Mouse (Mus musculus) thymus, adult 18-20 months (tissue): Measurements from ENCODE around the gene Pigc.

Source experiments
- DNase-seq, 2 experiments: peaks; one replicate each; pipeline ENCODE4 v3.0.0; 2022; ENCODE audit warnings: mixed read lengths in 2 of 2

Gene Pigc

GRCm38 (mm10) chr1:161976255-161977182, 7.5 kb downstream of the Pigc start:
- peak; percentile 24 to 68 for DNase-seq

DNA sequence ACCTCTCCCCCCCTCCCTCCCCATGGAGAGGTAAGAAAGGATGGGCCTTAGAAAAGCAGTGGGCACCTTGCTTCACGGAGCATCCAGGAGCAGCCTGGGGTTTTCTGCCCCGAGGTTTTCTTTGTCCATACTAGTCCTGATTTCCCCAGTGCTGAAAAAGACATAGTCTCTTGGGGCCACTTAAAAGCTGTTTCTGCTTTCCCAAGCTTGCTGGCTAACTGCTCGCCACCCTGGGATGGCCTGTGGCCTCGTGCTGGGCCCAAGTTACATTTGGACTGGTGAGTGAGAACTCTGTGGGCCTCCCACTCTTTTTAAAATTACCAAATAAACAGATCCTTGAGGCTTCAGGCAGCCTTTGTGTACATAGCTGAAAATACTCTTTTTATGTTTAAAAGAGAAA, 8.3 kb downstream of the Pigc start:
- DNase-seq = no peak

DNA sequence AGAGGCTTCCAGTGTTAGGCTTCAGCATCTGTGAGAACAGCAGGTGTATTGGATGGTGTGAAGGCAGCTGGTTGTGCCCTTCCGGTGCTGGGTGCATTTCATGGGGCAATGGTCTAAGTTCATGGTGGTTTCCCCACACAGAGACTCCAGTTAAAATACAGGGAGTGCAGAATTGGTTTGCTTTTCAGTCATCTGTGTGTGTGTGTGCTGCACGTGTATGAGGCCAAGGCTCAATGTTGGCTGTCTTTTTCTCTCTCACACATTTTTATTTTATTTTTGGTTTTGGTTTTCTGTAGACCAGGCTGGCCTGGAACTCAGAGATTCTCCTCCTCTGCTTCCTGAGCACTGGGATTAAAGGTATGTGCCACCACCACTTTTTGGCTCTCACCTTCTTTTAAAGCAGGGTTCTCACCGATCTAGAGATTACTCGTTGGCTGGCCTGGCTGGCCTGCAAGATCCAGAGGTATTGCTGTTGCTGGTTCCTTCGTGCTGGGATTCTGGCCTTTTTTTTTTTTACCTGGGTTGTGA, 9.3 kb downstream of the Pigc start:
- DNase-seq = no peak

- no peak for DNase-seq
Observed at GRCm38 (mm10) chr1:161979536-161979935, 10.6 kb downstream of the Pigc start, which contains the start of gene 4930558K02Rik. Gene 4930558K02Rik, minus strand, starts transcription at chr1:161979636.

DNA sequence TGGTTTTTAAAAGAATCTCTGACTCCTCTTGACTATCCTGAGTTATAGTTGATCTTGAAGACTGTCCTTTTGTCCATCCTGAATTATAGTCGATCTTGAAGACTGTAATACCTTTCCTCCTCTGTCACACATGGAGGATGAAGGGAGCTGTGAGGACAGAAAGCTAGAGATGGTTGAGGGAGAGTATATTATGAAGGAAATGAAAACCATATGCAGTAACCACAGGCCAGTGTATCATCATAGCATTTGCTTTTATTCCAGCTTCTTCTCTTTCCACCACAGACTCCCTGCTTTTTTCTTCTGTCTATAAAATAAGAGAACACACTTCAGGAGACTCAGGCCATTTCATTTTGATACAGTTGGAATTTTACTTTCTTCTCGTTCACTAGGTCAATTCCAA, 11.1 kb downstream of the Pigc start:
- DNase-seq = no peak

DNA sequence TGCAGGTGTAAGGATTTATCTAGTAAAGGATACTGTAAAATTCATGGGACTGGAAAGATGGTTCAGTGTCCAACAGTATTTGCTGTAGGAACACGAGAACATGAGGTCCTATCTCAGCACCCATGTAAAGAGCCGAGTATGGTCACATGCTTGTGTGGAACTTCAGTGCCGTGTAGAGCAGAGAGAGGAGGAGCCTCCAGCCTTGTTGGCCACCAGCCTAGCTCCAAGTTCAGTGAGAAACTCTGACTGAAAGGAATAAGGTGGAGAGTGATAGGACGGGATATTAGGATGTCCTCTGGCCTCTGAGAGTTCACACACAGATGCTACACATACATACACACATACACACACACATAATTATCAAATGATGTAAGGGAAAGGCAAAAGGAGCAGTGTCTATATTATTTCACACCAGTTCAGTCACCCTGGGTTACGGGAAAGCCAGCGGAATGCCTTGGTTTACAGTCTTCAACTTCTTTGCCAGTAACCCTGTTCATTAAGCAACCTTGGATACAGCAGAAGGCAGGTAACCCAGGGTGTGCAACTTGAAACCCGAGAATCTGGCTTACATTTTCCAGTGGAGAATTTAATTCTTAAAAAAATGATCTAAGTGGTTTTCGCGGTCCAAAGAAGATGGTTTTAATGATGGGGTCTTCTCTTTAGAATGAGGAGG, 11.8 kb downstream of the Pigc start:
- DNase-seq = no peak

- DNase-seq = no peak
Observed at GRCm38 (mm10) chr1:161983451-161983850, 14.5 kb downstream of the Pigc start.

DNA sequence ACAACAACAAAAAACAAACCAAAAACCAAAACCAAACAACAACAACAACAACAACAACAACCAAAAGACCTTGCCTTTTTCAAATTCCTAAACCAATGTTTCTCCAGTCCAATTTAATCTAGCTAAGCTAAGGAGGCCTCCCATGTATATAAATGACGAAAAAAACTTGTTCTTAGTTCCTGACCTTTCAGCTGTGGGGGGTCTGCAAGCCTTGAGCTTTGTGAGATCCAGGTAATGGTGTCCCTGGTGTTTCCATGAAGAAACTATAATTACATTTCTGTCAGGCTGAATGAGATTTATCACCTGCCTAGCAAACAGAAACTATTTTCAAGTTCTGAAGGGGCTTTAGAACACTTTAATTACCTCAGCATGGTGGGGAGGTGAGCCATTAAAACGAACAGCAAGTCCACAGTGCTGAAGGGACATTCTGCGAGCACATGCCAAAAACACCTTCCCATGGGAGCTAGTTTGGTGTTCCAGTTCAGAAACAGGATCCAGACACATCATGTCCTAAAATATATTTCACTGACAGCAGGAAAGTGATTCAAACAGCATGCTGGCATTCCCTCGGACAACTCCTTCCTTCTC, 15.1 kb downstream of the Pigc start:
- no peak for DNase-seq

- DNase-seq = no peak
Observed at GRCm38 (mm10) chr1:161990684-161991578, 21.9 kb downstream of the Pigc start.

GRCm38 (mm10) chr1:161991846-161992245, 22.9 kb downstream of the Pigc start:
- no peak for DNase-seq

DNA sequence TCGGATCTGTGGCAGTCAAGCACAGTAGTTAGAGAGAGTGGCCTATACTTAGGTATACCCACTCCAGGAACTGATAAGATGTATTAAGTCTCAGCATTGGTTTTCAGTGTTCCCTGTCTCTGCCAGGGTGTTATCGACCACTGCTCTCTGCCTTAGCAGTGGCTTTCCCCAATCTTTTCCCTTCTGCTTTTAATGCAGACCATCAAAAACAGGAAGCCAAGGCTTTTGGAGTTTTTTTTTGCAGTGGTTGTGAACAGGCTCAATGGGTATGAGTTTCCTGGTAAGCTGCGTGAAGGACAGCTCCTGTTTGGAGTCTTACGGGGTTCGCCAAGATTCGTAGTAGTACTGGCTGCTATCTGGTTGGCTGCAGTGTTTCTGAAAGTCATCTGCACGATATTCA, 23.4 kb downstream of the Pigc start:
- DNase-seq = no peak

GRCm38 (mm10) chr1:161998781-161999180, 29.8 kb downstream of the Pigc start:
- no peak for DNase-seq

GRCm38 (mm10) chr1:161999338-161999737, 30.4 kb downstream of the Pigc start:
- no peak for DNase-seq

DNA sequence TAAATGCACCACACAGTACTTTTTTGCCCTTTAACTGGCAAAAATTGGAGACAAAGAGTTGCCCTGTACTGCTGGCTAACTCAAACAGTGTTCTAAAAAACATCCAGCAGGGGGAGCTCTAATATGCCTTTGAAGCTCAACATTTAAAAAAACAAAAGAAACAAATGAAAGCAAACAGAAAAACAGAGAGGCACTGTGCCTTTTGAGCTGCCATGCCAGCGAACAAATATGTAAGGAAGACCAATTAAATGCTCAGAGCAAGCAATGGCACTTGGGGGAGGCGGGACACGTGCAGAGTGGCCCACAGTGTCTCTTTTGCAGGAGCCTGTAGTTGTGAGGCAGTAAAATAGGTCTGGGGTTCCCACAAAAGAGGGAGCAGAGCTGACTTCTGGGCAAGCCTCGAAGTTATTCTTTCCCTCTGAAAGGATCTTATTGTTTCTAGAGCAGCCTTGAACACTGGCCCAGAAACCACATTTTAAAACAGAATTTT, 30.9 kb downstream of the Pigc start:
- peak in 1 of 2 experiments; percentile 9 for DNase-seq

DNA sequence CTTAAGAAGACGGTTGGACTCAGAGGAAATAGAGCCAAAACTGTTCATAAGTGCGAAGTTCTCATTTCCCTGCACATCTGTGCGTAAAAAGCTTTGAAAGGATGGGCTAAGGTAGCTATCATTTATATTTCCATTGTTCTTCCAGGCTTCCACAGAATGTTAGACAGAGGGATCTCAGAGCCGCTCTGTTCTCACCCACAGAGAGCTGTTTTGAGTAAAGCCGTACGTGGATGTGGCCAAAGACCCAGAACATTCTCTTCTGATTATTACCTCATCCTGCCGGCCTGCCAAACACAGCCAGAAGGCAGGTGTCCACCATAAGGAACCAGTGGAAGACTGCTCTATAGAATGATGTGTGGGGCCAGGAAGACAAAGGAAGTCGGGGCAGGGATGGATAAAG, 32.3 kb downstream of the Pigc start:
- DNase-seq = no peak

- DNase-seq = no peak
Observed at GRCm38 (mm10) chr1:162003729-162004517, 34.9 kb downstream of the Pigc start.

GRCm38 (mm10) chr1:162004518-162004780, 35.5 kb downstream of the Pigc start:
- DNase-seq = no peak

DNA sequence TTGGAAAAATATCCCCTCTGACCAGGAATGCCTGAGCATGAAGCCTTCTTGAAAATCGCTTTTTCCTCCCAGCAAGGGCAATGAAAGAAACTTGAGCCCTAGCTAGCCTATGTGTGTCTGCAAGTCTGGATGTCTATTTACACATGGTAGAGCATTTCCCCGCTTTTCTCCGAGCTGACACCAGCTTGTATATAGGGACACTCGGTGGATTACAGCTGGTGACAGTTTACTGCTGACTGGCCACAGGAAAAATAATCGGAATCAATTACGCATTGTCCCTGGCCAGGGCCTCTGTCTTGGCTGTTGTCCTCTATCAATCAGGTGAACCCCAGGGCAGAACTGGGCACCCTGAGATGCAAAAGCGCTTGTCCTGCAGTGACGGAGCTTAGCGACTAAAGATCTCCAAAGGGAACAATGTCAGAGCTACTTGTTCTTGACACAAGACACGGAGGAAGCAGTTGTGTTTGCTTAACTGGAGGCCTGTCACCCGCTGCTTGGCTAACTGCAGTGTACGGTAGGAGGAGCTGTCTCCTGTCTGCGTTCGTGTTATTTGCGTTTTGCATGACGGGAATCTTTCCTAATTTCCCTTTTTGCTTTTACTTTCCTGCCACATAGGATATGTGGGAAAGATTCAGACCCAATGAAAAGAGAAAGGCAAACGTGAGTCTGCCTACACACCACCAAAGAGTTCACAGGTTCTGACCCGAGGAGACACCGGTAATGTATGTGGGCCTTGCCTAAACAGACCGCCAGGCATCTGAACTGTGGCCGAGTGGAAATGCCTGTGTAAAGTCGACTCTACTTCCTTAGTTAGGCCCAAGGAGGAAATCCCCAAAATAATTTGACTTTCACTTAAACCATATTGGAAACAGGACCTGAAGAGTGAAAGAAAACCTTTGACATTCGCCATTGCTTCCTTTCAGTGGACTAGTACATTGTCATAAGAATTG, 36.1 kb downstream of the Pigc start:
- DNase-seq = no peak

GRCm38 (mm10) chr1:162006109-162006508, 37.1 kb downstream of the Pigc start:
- DNase-seq = no peak

DNA sequence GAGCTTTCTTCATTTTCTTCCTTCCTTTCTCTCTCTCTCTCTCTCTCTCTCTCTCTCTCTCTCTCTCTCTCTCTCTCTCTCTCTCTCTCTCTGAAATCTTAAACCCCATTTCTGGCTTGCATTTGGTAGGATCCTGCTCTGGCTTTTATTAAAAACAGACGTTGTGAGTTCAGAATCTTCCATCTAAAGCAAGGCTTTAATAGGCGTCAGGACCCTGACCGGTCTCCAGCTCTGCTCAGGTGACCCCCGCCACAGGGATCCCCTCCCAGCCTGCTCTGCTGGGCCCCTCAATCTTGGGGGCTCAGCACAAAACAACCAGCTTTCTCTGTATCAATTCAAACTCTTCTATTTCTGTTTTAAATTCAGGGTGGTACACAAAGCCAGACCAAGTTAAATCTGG, 39.2 kb downstream of the Pigc start:
- no peak for DNase-seq
